In genomic region chr4:152568662-152569395, GRCm38 (mm10) we compare ENCODE assay signal across 18 mouse cellular contexts.
A peak's percentile ranks its signal among the peaks of the same experiment; 100 is the strongest.
DNase-seq lines count a peak whose midpoint lies in the region; ATAC-seq and TF ChIP-seq lines count a peak whose summit lies in the region.
"Had no signal": no experiment of that assay in that cellular context is flagged by ENCODE, and none has a peak within 500 bp of the region (broad histone marks: within the 10 kb centered on the region; RNA-seq: fewer than 3 reads in every experiment).

No protein-coding gene starts in this region.

- H3K9me3 ChIP-seq in kidney, postnatal 0 days (replicated peaks; ENCODE audit: low read length) = no peaks in the 10 kb centered on the region
- no peaks in the 10 kb centered on the region for H3K9me3 ChIP-seq in kidney, embryonic 14.5 days (ENCODE audit: control insufficient read depth, low read length)
- no peaks in the 10 kb centered on the region for H3K9me3 ChIP-seq in embryonic facial prominence, embryonic 13.5 days
- H3K9me3 ChIP-seq in midbrain, embryonic 14.5 days (ENCODE audit: control insufficient read depth, low read length) = no peaks in the 10 kb centered on the region
- H3K9me3 ChIP-seq: limb, embryonic 13.5 days had no signal

- 25% methylated on average over 23 of the region's 23 CpGs for WGBS in kidney, postnatal 0 days
- WGBS in kidney, embryonic 14.5 days = 25% methylated on average over 23 of the region's 23 CpGs
- 38% methylated on average over 23 of the region's 23 CpGs for WGBS in embryonic facial prominence, embryonic 13.5 days
- WGBS in midbrain, embryonic 14.5 days = 40% methylated on average over 23 of the region's 23 CpGs

- DNase-seq in kidney, postnatal 0 days (ENCODE audit: low spot score) = no peak
- DNase-seq in brain, adult 2 months (ENCODE audit: low read depth, low spot score) = peak; percentile 69
- DNase-seq in midbrain, embryonic 14.5 days = peak; percentile 53
- no peak for DNase-seq in left cerebral cortex, adult 11 months (ENCODE audit: low spot score)
- DNase-seq in yolk sac, embryonic 10.5 days (ENCODE audit: low spot score) = no peak
- DNase-seq: adrenal gland, postnatal 25 days; cerebellum, postnatal 25 days; heart, adult 2 months; kidney, adult 8-10 months; layer of hippocampus, adult 9-11 months; liver, postnatal 0 days; lung, postnatal 4 days; spleen, adult 18-20 months had no signal

- no peak overlapping the region for H3K9ac ChIP-seq in kidney, postnatal 0 days (ENCODE audit: low read depth, low read length)
- no peak overlapping the region for H3K9ac ChIP-seq in kidney, embryonic 14.5 days (ENCODE audit: low read depth, low read length)
- peak overlapping the region; percentile 40; the same call in 1 of the 2 replicates for H3K9ac ChIP-seq in embryonic facial prominence, embryonic 13.5 days
- no peak overlapping the region for H3K9ac ChIP-seq in midbrain, embryonic 14.5 days (replicated peaks; ENCODE audit: low read length)
- H3K9ac ChIP-seq: limb, embryonic 13.5 days; liver, postnatal 0 days had no signal

- 0 out of 2 replicates have a peak overlapping the region, but pooled peaks have one; percentile 5 for H3K4me2 ChIP-seq in kidney, postnatal 0 days (ENCODE audit: low read length)
- no peak overlapping the region for H3K4me2 ChIP-seq in kidney, embryonic 14.5 days (replicated peaks; ENCODE audit: low read depth, low read length)
- H3K4me2 ChIP-seq in embryonic facial prominence, embryonic 13.5 days = no peak overlapping the region
- no peak overlapping the region for H3K4me2 ChIP-seq in midbrain, embryonic 14.5 days (ENCODE audit: low read length)
- H3K4me2 ChIP-seq: limb, embryonic 13.5 days had no signal

- no peak for ATAC-seq in kidney, postnatal 0 days (replicated peaks; ENCODE audit: low FRiP score, low read depth)
- no peak for ATAC-seq in kidney, embryonic 14.5 days (ENCODE audit: low FRiP score, low TSS enrichment)
- ATAC-seq in embryonic facial prominence, embryonic 13.5 days (ENCODE audit: insufficient number of reproducible peaks, insufficient read depth, low FRiP score, low TSS enrichment, low read depth) = no peak
- ATAC-seq in midbrain, embryonic 14.5 days (ENCODE audit: low FRiP score, low TSS enrichment) = no peak
- ATAC-seq: CD4-positive, CD25-positive, alpha-beta regulatory T cell, adult 4 months; liver, postnatal 0 days had no signal

- TF ChIP-seq CTCF in kidney, postnatal 0 days (IDR thresholded peaks at IDR 0.05; ENCODE audit: low read depth) = no peak

- no peaks in the 10 kb centered on the region for H3K36me3 ChIP-seq in kidney, postnatal 0 days (ENCODE audit: insufficient read depth, low read length)
- no peaks in the 10 kb centered on the region for H3K36me3 ChIP-seq in kidney, embryonic 14.5 days (ENCODE audit: control insufficient read depth, insufficient read depth, low read length)
- H3K36me3 ChIP-seq in embryonic facial prominence, embryonic 13.5 days = no peaks in the 10 kb centered on the region
- H3K36me3 ChIP-seq in midbrain, embryonic 14.5 days (ENCODE audit: control insufficient read depth, insufficient read depth, low read length) = no peaks in the 10 kb centered on the region
- H3K36me3 ChIP-seq: limb, embryonic 13.5 days had no signal

- H3K4me3 ChIP-seq in kidney, postnatal 0 days (replicated peaks; ENCODE audit: low read depth, low read length) = no peak overlapping the region
- H3K4me3 ChIP-seq in kidney, embryonic 14.5 days (ENCODE audit: low read length) = no peak overlapping the region
- no peak overlapping the region for H3K4me3 ChIP-seq in embryonic facial prominence, embryonic 13.5 days
- no peak overlapping the region for H3K4me3 ChIP-seq in midbrain, embryonic 14.5 days (replicated peaks; ENCODE audit: low read depth, low read length)
- H3K4me3 ChIP-seq: heart, adult 2 months; limb, embryonic 13.5 days had no signal

- no peak overlapping the region for H3K27ac ChIP-seq in kidney, postnatal 0 days
- no peak overlapping the region for H3K27ac ChIP-seq in kidney, embryonic 14.5 days (ENCODE audit: low read depth, low read length)
- H3K27ac ChIP-seq in embryonic facial prominence, embryonic 13.5 days = no peak overlapping the region
- H3K27ac ChIP-seq in midbrain, embryonic 14.5 days (replicated peaks; ENCODE audit: low read depth, low read length) = peak overlapping the region; percentile 58
- H3K27ac ChIP-seq: heart, adult 2 months; limb, embryonic 13.5 days; stomach, postnatal 0 days had no signal

- no peaks in the 10 kb centered on the region for H3K4me1 ChIP-seq in kidney, postnatal 0 days (replicated peaks; ENCODE audit: insufficient read depth, low read length)
- H3K4me1 ChIP-seq in kidney, embryonic 14.5 days (ENCODE audit: control insufficient read depth, insufficient read depth, low read length) = 0 out of 2 replicates have a peak, but pooled peaks cover 2% of the 10 kb centered on the region
- H3K4me1 ChIP-seq in embryonic facial prominence, embryonic 13.5 days = peaks cover 9% of the 10 kb centered on the region
- H3K4me1 ChIP-seq in midbrain, embryonic 14.5 days (ENCODE audit: control insufficient read depth, insufficient read depth, low read length) = peaks cover 14% of the 10 kb centered on the region

- H3K27me3 ChIP-seq in kidney, postnatal 0 days (ENCODE audit: insufficient read depth, low read length) = peaks cover 8% of the 10 kb centered on the region; the same call in 1 of the 2 replicates
- no peaks in the 10 kb centered on the region; the same call in 1 of the 2 replicates for H3K27me3 ChIP-seq in kidney, embryonic 14.5 days (ENCODE audit: control insufficient read depth, insufficient read depth, low read length)
- peaks cover 9% of the 10 kb centered on the region for H3K27me3 ChIP-seq in embryonic facial prominence, embryonic 13.5 days
- H3K27me3 ChIP-seq in midbrain, embryonic 14.5 days (ENCODE audit: control insufficient read depth, insufficient read depth, low read length) = no peaks in the 10 kb centered on the region

Comparison
In these comparisons a context has a peak if more than half of its experiments do, and no peak if none do; other contexts are left out.
1. DNase-seq: peak in brain, adult 2 months (single experiment) and midbrain, embryonic 14.5 days (single experiment); none in kidney, postnatal 0 days (single experiment), left cerebral cortex, adult 11 months (single experiment) and yolk sac, embryonic 10.5 days (single experiment).